Mouse (Mus musculus): ENCODE results near the gene Cnn2. TPM values are rescaled to one million over a fixed set of nuclear protein-coding genes. Genes with fewer than 3 reads are reported as not detected.

Cnn2 gene
- polyA plus RNA-seq, 1 experiment from 2014 or later = 42.8 TPM

DNA sequence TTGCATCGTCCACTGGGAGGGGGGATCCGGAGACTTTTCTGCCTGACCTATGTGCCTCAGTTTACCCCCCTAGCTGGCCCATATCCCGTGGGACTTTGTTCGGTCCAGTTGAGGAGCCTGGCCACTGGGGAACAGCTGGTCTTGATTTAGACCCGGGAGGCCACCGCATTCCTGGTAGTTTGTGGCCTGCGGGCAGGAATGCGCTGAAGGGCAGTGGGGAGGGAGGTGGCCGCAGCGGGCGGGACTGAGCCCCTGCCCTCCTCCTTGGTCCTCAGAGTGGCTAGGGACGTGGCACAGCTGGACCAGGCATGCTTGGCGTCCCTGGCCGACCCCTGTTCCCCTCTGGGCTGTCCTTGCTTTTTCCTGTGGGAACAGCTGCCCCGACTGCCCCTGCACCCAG is 1.5 kb downstream of the Cnn2 start:
- 58% methylated on average over 15 of the region's 15 CpGs for WGBS (ENCODE audit: insufficient replicate concordance)
- Histone ChIP-seq H3K27me3 (ENCODE audit: insufficient read depth, low read length) (peaks cover 14% of the 10 kb centered on the region), H3K9me3 (ENCODE audit: low read length) (no peaks in the 10 kb centered on the region), H3K27ac (ENCODE audit: low read depth) (peak overlapping the region; percentile 48; the same call in 1 of the 2 replicates), H3K36me3 (replicated peaks; ENCODE audit: insufficient read depth, low read length) (peaks cover 12% of the 10 kb centered on the region), H3K9ac (replicated peaks) (peak overlapping the region; percentile 38; the same call in 1 of the 2 replicates), H3K4me2 (ENCODE audit: low read depth, low read length) (peak overlapping the region; percentile 78), H3K4me3 (ENCODE audit: low read depth, low read length) (peak overlapping the region; percentile 63), H3K4me1 (ENCODE audit: insufficient read depth) (peaks cover 38% of the 10 kb centered on the region)
- DNase-seq (no peak), ATAC-seq (no peak)
- TF ChIP-seq EP300 (IDR thresholded peaks at IDR 0.05; ENCODE audit: low read depth) = no peak
- TF ChIP-seq CTCF (IDR thresholded peaks at IDR 0.05; ENCODE audit: low read depth) = no peak

DNA sequence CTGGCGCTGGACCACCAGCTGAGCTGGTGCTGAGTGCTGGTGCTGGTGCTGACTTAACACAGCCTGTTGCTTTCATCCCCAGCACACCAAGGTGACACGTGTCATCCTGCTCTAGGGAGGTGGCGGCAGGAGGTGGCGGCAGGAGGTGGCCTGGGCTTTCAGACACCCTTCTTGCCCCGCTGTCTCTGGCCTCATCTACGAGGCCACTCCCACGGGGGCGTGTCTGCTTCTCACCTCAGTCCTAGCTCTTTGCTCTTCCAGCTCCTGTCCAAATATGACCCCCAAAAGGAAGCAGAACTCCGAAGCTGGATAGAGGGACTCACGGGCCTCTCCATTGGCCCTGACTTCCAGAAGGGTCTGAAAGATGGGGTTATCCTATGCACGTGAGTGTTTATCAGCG is 2.7 kb downstream of the Cnn2 start:
- H3K9me3 ChIP-seq (ENCODE audit: low read length) = no peaks in the 10 kb centered on the region
- 0 out of 2 replicates have a peak overlapping the region, but pooled peaks have one; percentile 9 for H3K4me2 ChIP-seq (ENCODE audit: low read depth, low read length)
- no peak overlapping the region for H3K27ac ChIP-seq (ENCODE audit: low read depth)
- TF ChIP-seq CTCF (IDR thresholded peaks at IDR 0.05; ENCODE audit: low read depth) = no peak
- no peak for TF ChIP-seq EP300 (IDR thresholded peaks at IDR 0.05; ENCODE audit: low read depth)
- H3K4me1 ChIP-seq (ENCODE audit: insufficient read depth) = peaks cover 39% of the 10 kb centered on the region
- H3K9ac ChIP-seq (replicated peaks) = no peak overlapping the region
- H3K4me3 ChIP-seq (ENCODE audit: low read depth, low read length) = no peak overlapping the region
- 69% methylated on average over 12 of the region's 12 CpGs for WGBS (ENCODE audit: insufficient replicate concordance)
- peaks cover 14% of the 10 kb centered on the region for H3K27me3 ChIP-seq (ENCODE audit: insufficient read depth, low read length)
- no peak for DNase-seq
- no peak for ATAC-seq
- peaks cover 12% of the 10 kb centered on the region for H3K36me3 ChIP-seq (replicated peaks; ENCODE audit: insufficient read depth, low read length)

DNA sequence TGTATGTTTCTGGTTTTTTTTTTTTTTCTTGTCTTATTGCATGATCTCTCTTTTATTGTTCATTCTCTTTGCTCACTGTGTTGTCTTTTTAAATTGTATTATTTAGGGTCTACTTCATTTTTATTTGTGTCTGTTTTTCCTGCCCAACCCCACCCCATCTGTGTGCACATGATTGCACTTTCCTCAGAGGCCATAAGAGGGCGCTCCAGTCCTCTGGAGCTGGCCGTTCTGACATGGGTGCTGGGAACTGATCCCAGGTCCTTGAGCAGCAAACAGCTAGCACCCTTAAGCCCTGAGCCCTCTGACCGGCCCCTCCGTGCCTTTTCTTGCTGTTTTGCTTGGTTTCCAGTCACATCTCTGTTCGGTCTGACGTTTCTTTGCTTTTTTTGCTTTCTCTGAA is 3.2 kb downstream of the Cnn2 start:
- Histone ChIP-seq H3K9me3 (ENCODE audit: low read length) (no peaks in the 10 kb centered on the region), H3K4me2 (ENCODE audit: low read depth, low read length) (0 out of 2 replicates have a peak overlapping the region, but pooled peaks have one; percentile 9), H3K4me3 (ENCODE audit: low read depth, low read length) (no peak overlapping the region), H3K9ac (replicated peaks) (no peak overlapping the region), H3K27ac (ENCODE audit: low read depth) (no peak overlapping the region), H3K36me3 (replicated peaks; ENCODE audit: insufficient read depth, low read length) (peaks cover 12% of the 10 kb centered on the region), H3K4me1 (ENCODE audit: insufficient read depth) (peaks cover 34% of the 10 kb centered on the region), H3K27me3 (ENCODE audit: insufficient read depth, low read length) (peaks cover 14% of the 10 kb centered on the region)
- TF ChIP-seq CTCF (IDR thresholded peaks at IDR 0.05; ENCODE audit: low read depth) (peak; percentile 47), EP300 (IDR thresholded peaks at IDR 0.05; ENCODE audit: low read depth) (no peak)
- ATAC-seq (no peak), DNase-seq (no peak)
- 88% methylated on average over 6 of the region's 6 CpGs for WGBS (ENCODE audit: insufficient replicate concordance)

DNA sequence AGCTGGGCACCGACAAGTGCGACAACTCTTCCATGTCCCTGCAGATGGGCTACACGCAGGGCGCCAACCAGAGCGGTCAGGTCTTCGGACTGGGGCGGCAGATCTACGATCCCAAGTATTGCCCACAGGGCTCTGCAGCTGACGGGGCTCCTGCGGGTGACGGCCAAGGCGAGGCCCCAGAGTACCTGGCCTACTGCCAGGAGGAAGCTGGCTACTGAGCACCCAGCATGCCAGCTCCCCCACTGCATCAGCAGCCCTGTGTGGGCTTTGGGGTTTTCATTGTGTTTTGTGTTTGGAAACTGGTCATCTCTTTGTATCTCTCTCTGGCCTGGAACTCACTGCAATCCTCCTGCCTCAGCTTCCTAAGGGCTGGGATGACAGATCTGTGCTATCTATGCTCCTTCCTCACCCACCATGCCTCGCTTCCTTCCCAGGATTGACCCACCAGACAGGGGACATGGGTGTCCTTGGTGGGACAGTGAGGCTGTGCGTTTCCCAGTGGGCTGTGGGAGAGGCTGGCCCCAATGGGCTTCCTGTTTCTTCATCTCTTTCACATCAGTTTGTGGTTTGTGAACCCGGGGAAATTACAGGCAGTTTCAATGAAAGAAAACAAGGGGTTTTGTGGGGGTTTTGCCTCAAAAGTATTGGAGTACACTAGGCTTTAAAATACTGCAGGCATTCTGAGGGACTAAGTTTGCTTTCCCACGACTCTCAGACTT is 6.2 kb downstream of the Cnn2 start:
- peaks cover 18% of the 10 kb centered on the region for H3K36me3 ChIP-seq (replicated peaks; ENCODE audit: insufficient read depth, low read length)
- H3K27me3 ChIP-seq (ENCODE audit: insufficient read depth, low read length) = 0 out of 2 replicates have a peak, but pooled peaks cover 2% of the 10 kb centered on the region
- TF ChIP-seq EP300 (IDR thresholded peaks at IDR 0.05; ENCODE audit: low read depth) (no peak), CTCF (IDR thresholded peaks at IDR 0.05; ENCODE audit: low read depth) (no peak)
- peak overlapping the region; percentile 66 for H3K27ac ChIP-seq (ENCODE audit: low read depth)
- peak overlapping the region; percentile 46 for H3K9ac ChIP-seq (replicated peaks)
- no peaks in the 10 kb centered on the region for H3K9me3 ChIP-seq (ENCODE audit: low read length)
- peak; percentile 67 for DNase-seq
- no peak for ATAC-seq
- peak overlapping the region; percentile 38 for H3K4me2 ChIP-seq (ENCODE audit: low read depth, low read length)
- 48% methylated on average over 16 of the region's 16 CpGs for WGBS (ENCODE audit: insufficient replicate concordance)
- H3K4me3 ChIP-seq (ENCODE audit: low read depth, low read length) = no peak overlapping the region
- peaks cover 23% of the 10 kb centered on the region for H3K4me1 ChIP-seq (ENCODE audit: insufficient read depth)

DNA sequence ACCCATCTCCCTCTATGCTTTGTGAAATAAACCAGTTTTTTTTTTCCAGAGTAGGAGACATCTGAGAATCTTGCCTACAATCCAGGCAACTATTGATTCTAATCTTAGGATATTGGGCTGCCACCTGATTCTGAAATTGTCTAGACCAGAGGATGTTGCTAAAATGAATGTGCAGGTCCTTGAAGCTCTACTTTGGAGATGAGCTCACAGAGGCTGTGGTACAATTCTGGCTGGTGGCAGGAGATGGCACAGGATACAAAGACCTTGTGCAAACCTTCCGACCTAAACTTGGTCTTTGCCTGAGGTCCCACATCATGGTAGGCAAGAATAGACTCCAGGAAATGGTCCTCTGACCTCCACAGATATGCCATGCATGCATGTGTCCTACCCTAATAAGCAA is 7.3 kb downstream of the Cnn2 start:
- no peaks in the 10 kb centered on the region for H3K27me3 ChIP-seq (ENCODE audit: insufficient read depth, low read length)
- H3K4me3 ChIP-seq (ENCODE audit: low read depth, low read length) = peak overlapping the region; percentile 69; the same call in 1 of the 2 replicates
- peaks cover 22% of the 10 kb centered on the region for H3K36me3 ChIP-seq (replicated peaks; ENCODE audit: insufficient read depth, low read length)
- H3K27ac ChIP-seq (ENCODE audit: low read depth) = peak overlapping the region; percentile 34; the same call in 1 of the 2 replicates
- H3K4me2 ChIP-seq (ENCODE audit: low read depth, low read length) = peak overlapping the region; percentile 89
- ATAC-seq (no peak), DNase-seq (no peak)
- H3K9me3 ChIP-seq (ENCODE audit: low read length) = no peaks in the 10 kb centered on the region
- no peak overlapping the region for H3K9ac ChIP-seq (replicated peaks)
- TF ChIP-seq CTCF (IDR thresholded peaks at IDR 0.05; ENCODE audit: low read depth) (no peak), EP300 (IDR thresholded peaks at IDR 0.05; ENCODE audit: low read depth) (no peak)
- peaks cover 23% of the 10 kb centered on the region for H3K4me1 ChIP-seq (ENCODE audit: insufficient read depth)
- 50% methylated on average over 1 of the region's 1 CpGs for WGBS (ENCODE audit: insufficient replicate concordance)

DNA sequence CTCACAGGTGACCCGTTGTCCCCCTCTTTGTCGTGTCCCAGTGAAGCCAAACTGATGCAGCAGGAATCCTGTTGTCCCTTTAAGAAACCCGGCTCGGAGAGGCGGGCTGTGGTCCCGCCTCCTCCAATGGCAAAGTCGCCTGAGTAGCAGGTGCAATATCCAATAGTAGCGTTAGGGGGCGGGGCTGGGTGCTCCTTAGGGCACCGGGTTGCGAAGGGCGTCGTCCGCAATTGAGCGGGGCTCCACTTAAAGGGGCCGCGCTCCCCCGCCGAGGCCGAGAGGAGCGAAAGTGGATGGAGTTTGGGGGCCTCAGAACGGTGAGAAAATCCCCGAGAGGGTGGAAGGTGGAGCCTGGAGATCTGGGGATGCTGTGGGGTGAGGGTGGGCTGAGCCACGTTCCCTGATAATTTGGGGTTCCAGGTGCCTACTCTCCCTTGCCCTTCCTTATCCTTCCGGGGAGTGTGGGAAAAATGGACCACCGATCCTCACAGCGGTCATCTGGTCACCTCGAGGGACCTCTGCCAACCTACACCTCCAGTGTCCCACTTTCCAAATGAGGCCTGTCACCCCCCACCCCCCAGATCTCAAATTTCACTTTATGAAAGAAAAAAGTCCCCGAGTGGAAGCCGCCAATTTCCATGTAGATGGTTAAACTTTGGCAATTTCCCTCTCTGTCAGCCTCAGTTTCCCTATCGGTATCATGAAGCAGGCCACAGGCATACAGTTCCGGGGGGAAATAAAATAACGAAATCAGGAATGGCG is 8.1 kb downstream of the Cnn2 start, which contains the start of gene Abca7:
Abca7 (plus strand) TSS at position 223 of the 762 bp plus-strand sequence.
- under 1% methylated on average over 34 of the region's 34 CpGs for whole genome bisulfite sequencing (ENCODE audit: insufficient replicate concordance)
- peak within 1 kb of the TSS; percentile 77 for H3K9ac ChIP-seq (replicated peaks)
- peak within 1 kb of the TSS; percentile 69 for H3K4me3 ChIP-seq (ENCODE audit: low read depth, low read length)
- H3K27ac ChIP-seq (ENCODE audit: low read depth) = peak within 1 kb of the TSS; percentile 79
- DNase-seq (peak; percentile 98), ATAC-seq (peak; percentile 91)
- peaks cover 23% of the 10 kb centered on the region for H3K4me1 ChIP-seq (ENCODE audit: insufficient read depth)
- peaks cover 22% of the 10 kb centered on the region for H3K36me3 ChIP-seq (replicated peaks; ENCODE audit: insufficient read depth, low read length)
- peak within 1 kb of the TSS; percentile 89 for H3K4me2 ChIP-seq (ENCODE audit: low read depth, low read length)
- no peaks in the 10 kb centered on the region for H3K27me3 ChIP-seq (ENCODE audit: insufficient read depth, low read length)
- peak; percentile 31 for TF ChIP-seq CTCF (IDR thresholded peaks at IDR 0.05; ENCODE audit: low read depth)
- no peak for TF ChIP-seq EP300 (IDR thresholded peaks at IDR 0.05; ENCODE audit: low read depth)
- no peaks in the 10 kb centered on the region for H3K9me3 ChIP-seq (ENCODE audit: low read length)

Data from liver, postnatal 0 days (tissue).